Mouse (Mus musculus) layer of hippocampus, postnatal 14 days (tissue): ENCODE results near the gene Haus7. TPM values are rescaled to one million over a fixed set of nuclear protein-coding genes. Genes with fewer than 3 reads are reported as not detected.
"Not testable (repeated sequence)": the region's sequence is repeated elsewhere in the genome, so short reads cannot be mapped to it uniquely, and the experiment has no call there.

ENCODE experiments used
- DNase-seq, 2 experiments: peaks; one replicate each; pipeline ENCODE4 v3.0.0; 2021 to 2022; ENCODE audit warnings: low spot score in 2 of 2, mixed read lengths in 1 of 2
- total RNA-seq, 2 experiments: library from RNA; stranded (reverse); gene quantifications; 2 replicates each; pipeline ENCODE4 v1.2.3; 2021

Haus7 gene
- total RNA-seq, 2 experiments from 2014 or later: 10.5 to 11.3 TPM

GRCm38 (mm10) chrX:73467446-73468241 lies 8.8 kb upstream of the Haus7 start:
- no peak for DNase-seq

GRCm38 (mm10) chrX:73465483-73466186 lies 6.8 kb upstream of the Haus7 start:
- DNase-seq: no peak

- DNase-seq: no peak
Measured at GRCm38 (mm10) chrX:73460792-73461191, 1.9 kb upstream of the Haus7 start.

GRCm38 (mm10) chrX:73451949-73452348 lies 6.9 kb downstream of the Haus7 start:
- DNase-seq: peak; percentile 45 to 55

GRCm38 (mm10) chrX:73441428-73441827 lies 17.4 kb downstream of the Haus7 start:
- no peak for DNase-seq

GRCm38 (mm10) chrX:73435252-73435651 lies 23.6 kb downstream of the Haus7 start, which contains the start of gene Trex2:
Gene Trex2 (minus strand): TSS chrX:73435344.
- no peak for DNase-seq

GRCm38 (mm10) chrX:73432850-73433249 lies 26.0 kb downstream of the Haus7 start:
- DNase-seq: no peak

GRCm38 (mm10) chrX:73430036-73430435 lies 28.8 kb downstream of the Haus7 start:
- peak in 1 of 2 experiments; percentile 17 for DNase-seq

GRCm38 (mm10) chrX:73412767-73413166 lies 46.1 kb downstream of the Haus7 start:
- DNase-seq: no peak

GRCm38 (mm10) chrX:73410880-73411517 lies 47.8 kb downstream of the Haus7 start, which contains the start of gene Zfp92:
Gene Zfp92 (plus strand): TSS chrX:73411096.
- peak in 1 of 2 experiments; percentile 6 for DNase-seq

GRCm38 (mm10) chrX:73401616-73402015 lies 57.2 kb downstream of the Haus7 start:
- DNase-seq: no peak

- no peak for DNase-seq
Measured at GRCm38 (mm10) chrX:73400951-73401350, 57.9 kb downstream of the Haus7 start.

- DNase-seq: not testable (repeated sequence)
Measured at GRCm38 (mm10) chrX:73398636-73399035, 60.2 kb downstream of the Haus7 start, which contains the start of gene Gm18336. Gene Gm18336 (minus strand): TSS chrX:73398736.

- DNase-seq: no peak
Measured at GRCm38 (mm10) chrX:73396446-73396845, 62.4 kb downstream of the Haus7 start.

GRCm38 (mm10) chrX:73391481-73391880 lies 67.4 kb downstream of the Haus7 start:
- DNase-seq: no peak

Other genes with a start within 250 kb of the Haus7 start
- 1 to 10 TPM in 1 of 2 experiments, not detected in 1; 1.6 TPM for gene Xlr4b, start 244.7 kb downstream of the Haus7 start, total RNA-seq
- gene F8a, start 230.8 kb downstream of the Haus7 start, total RNA-seq: 10 to 100 TPM; 16.3 to 16.7 TPM
- gene Xlr4c, start 215.9 kb downstream of the Haus7 start, total RNA-seq: 1 to 10 TPM in 1 of 2 experiments, not detected in 1; 1.7 TPM
- gene Xlr3c, start 193.7 kb downstream of the Haus7 start, total RNA-seq: not detected
- not detected for gene Xlr5a, start 166.1 kb downstream of the Haus7 start, total RNA-seq
- not detected for gene Xlr5c, start 166.1 kb downstream of the Haus7 start, total RNA-seq
- not detected for gene Gm45015, start 122.2 kb downstream of the Haus7 start, total RNA-seq
- gene Zfp275, start 116.4 kb downstream of the Haus7 start, total RNA-seq: 10 to 100 TPM; 11.1 to 11.7 TPM
- gene Gm18336, start 60.3 kb downstream of the Haus7 start, total RNA-seq: not detected
- gene Zfp92, start 47.9 kb downstream of the Haus7 start, total RNA-seq: 1 to 10 TPM; 2.1 to 3.0 TPM
- gene Trex2, start 23.7 kb downstream of the Haus7 start, total RNA-seq: not detected
- gene Bgn, start 24.6 kb upstream of the Haus7 start, total RNA-seq: 10 to 100 TPM; 26.1 to 34.2 TPM
- 100 to 1,000 TPM; 134 to 136 TPM for gene Atp2b3, start 44.0 kb upstream of the Haus7 start, total RNA-seq
- gene Dusp9, start 180.4 kb upstream of the Haus7 start, total RNA-seq: 1 to 10 TPM in 1 of 2 experiments, under 1 TPM in 1; 0.85 to 1.0 TPM
- gene Pnck, start 201.1 kb upstream of the Haus7 start, total RNA-seq: 100 to 1,000 TPM; 108 to 118 TPM
- gene Slc6a8, start 214.1 kb upstream of the Haus7 start, total RNA-seq: 100 to 1,000 TPM in 1 of 2 experiments, 10 to 100 TPM in 1; 93.6 to 111 TPM